ENCODE assay signal across 8 mouse cellular contexts in genomic region chr7:128237927-128238778, GRCm38 (mm10). TPM values are rescaled to one million over a fixed set of nuclear protein-coding genes. Genes with fewer than 3 reads are reported as not detected.
DNase-seq lines count a peak whose midpoint lies in the region; ATAC-seq lines count a peak whose summit lies in the region.

Gene 9130023H24Rik (minus strand): TSS chr7:128238031.

- peaks cover 6 to 14% of the 10 kb centered on the region in 2 experiments for H3K4me1 ChIP-seq in heart, embryonic 14.5 days (ENCODE audit: control insufficient read depth in 2 of 2, insufficient read depth in 2 of 2, low read length in 2 of 2)
- H3K4me1 ChIP-seq in liver, embryonic 13.5 days (replicated peaks), result peaks cover 41% of the 10 kb centered on the region
- peaks cover 5% of the 10 kb centered on the region for H3K4me1 ChIP-seq in stomach, embryonic 16.5 days (ENCODE audit: control insufficient read depth, insufficient read depth, low read length)

- H3K4me2 ChIP-seq in heart, embryonic 14.5 days (ENCODE audit: low read length), result peak within 1 kb of the TSS; percentile 84
- H3K4me2 ChIP-seq in liver, embryonic 13.5 days, result peak within 1 kb of the TSS; percentile 89
- peak within 1 kb of the TSS; percentile 86 for H3K4me2 ChIP-seq in stomach, embryonic 16.5 days (ENCODE audit: low read depth, low read length)

- peak within 1 kb of the TSS; percentile 87 for H3K9ac ChIP-seq in heart, embryonic 14.5 days (ENCODE audit: low read length)
- H3K9ac ChIP-seq in liver, embryonic 13.5 days, result peak within 1 kb of the TSS; percentile 90
- peak within 1 kb of the TSS; percentile 91 for H3K9ac ChIP-seq in stomach, embryonic 16.5 days (ENCODE audit: low read length)

- peaks cover 51% of the 10 kb centered on the region for H3K36me3 ChIP-seq in heart, embryonic 14.5 days (ENCODE audit: control insufficient read depth, insufficient read depth, low read length)
- peaks cover 47% of the 10 kb centered on the region for H3K36me3 ChIP-seq in liver, embryonic 13.5 days
- H3K36me3 ChIP-seq in stomach, embryonic 16.5 days (ENCODE audit: control insufficient read depth, insufficient read depth, low read length), result 0 out of 2 replicates have a peak, but pooled peaks cover 12% of the 10 kb centered on the region

- H3K9me3 ChIP-seq in heart, embryonic 14.5 days (ENCODE audit: control insufficient read depth, low read length), result no peaks in the 10 kb centered on the region
- H3K9me3 ChIP-seq in liver, embryonic 13.5 days (replicated peaks), result no peaks in the 10 kb centered on the region
- H3K9me3 ChIP-seq in stomach, embryonic 16.5 days (replicated peaks; ENCODE audit: control insufficient read depth, low read length), result no peaks in the 10 kb centered on the region

- no peaks in the 10 kb centered on the region for H3K27me3 ChIP-seq in heart, embryonic 14.5 days (ENCODE audit: control insufficient read depth, insufficient read depth, low read length)
- H3K27me3 ChIP-seq in liver, embryonic 13.5 days, result no peaks in the 10 kb centered on the region
- no peaks in the 10 kb centered on the region for H3K27me3 ChIP-seq in stomach, embryonic 16.5 days (ENCODE audit: control insufficient read depth, insufficient read depth, low read length)

- peak within 1 kb of the TSS; percentile 97 for H3K27ac ChIP-seq in heart, embryonic 14.5 days (replicated peaks in 1 of 2; ENCODE audit: control insufficient read depth in 1 of 2, insufficient read depth in 1 of 2, low read depth in 2 of 2, low read length in 2 of 2)
- H3K27ac ChIP-seq in liver, embryonic 13.5 days, result peak within 1 kb of the TSS; percentile 99
- peak within 1 kb of the TSS; percentile 99 for H3K27ac ChIP-seq in stomach, embryonic 16.5 days (ENCODE audit: low read length)

- peak; percentile 100 for DNase-seq in c-Kit-negative CD71-positive TER-119-positive erythroid progenitor cells, embryonic 14.5 days (ENCODE audit: low read depth, low spot score)
- DNase-seq in fibroblast of lung, adult 2 months (ENCODE audit: low read depth), result peak; percentile 98
- peak; percentile 100 for DNase-seq in kidney, postnatal 14 days
- DNase-seq in liver, embryonic 13.5 days, result peak; percentile 100
- peak; percentile 100 for DNase-seq in neural tube, embryonic 10.5 days (ENCODE audit: extremely low spot score, low spot score)

- peak within 1 kb of the TSS; percentile 76 to 79 for H3K4me3 ChIP-seq in heart, embryonic 14.5 days (ENCODE audit: control insufficient read depth in 1 of 2, insufficient read depth in 1 of 2, low read depth in 1 of 2, low read length in 2 of 2)
- H3K4me3 ChIP-seq in liver, embryonic 13.5 days (replicated peaks), result peak within 1 kb of the TSS; percentile 81
- peak within 1 kb of the TSS; percentile 72 for H3K4me3 ChIP-seq in stomach, embryonic 16.5 days (replicated peaks; ENCODE audit: low read length)

- under 1% methylated on average over 69 of the region's 72 CpGs for WGBS in heart, embryonic 14.5 days
- WGBS in liver, embryonic 13.5 days (ENCODE audit: insufficient replicate concordance), result under 1% methylated on average over 72 of the region's 72 CpGs
- WGBS in stomach, embryonic 16.5 days, result under 1% methylated on average over 72 of the region's 72 CpGs

- peak; percentile 79 for ATAC-seq in CD4-positive, CD25-positive, alpha-beta regulatory T cell, adult 4 months
- ATAC-seq in heart, embryonic 14.5 days (ENCODE audit: insufficient number of reproducible peaks, insufficient read depth, low FRiP score, low read depth), result peak; percentile 88
- ATAC-seq in liver, embryonic 13.5 days (ENCODE audit: low read depth), result peak; percentile 88
- ATAC-seq in stomach, embryonic 16.5 days (ENCODE audit: insufficient read depth, low FRiP score), result peak; percentile 89

RNA-seq across cellular contexts. Expression of gene 9130023H24Rik, which starts in this region (rescaled TPM):
- polyA plus RNA-seq in CD4-positive, CD25-positive, alpha-beta regulatory T cell, adult 4 months (2017; shearing (Covaris generic)), result 1 to 10 TPM; 4.8 to 5.0 TPM
- polyA plus RNA-seq in heart, embryonic 14.5 days (2014; fragmentation: Nextera tagmentation; extraction: Ambion mirVana), result 6.4 and 7.4 TPM in 2 replicates
- polyA plus RNA-seq in liver, embryonic 13.5 days (2015; fragmentation: Nextera tagmentation; extraction: Ambion mirVana), result 1.9 and 2.8 TPM in 2 replicates
- polyA plus RNA-seq in stomach, embryonic 16.5 days (2015; fragmentation: Nextera tagmentation; extraction: Ambion mirVana), result 6.9 and 7.4 TPM in 2 replicates

Comparison
In these comparisons a context has a peak if more than half of its experiments do, and no peak if none do; other contexts are left out.
1. Peak in every context shown above with its lines: DNase-seq, ATAC-seq, H3K4me3 ChIP-seq and H3K27ac ChIP-seq.